Mouse (Mus musculus) urinary bladder, postnatal 36 days (tissue): ENCODE results near the gene Trabd.

Experiments
- DNase-seq, 2 experiments: peaks; one replicate each; pipeline ENCODE4 v3.0.0; 2022; ENCODE audit warnings: low spot score in 2 of 2, mixed read lengths in 1 of 2

The Trabd gene

GRCm38 (mm10) chr15:89125351-89125750, 50.4 kb downstream of the Trabd start:
- no peak for DNase-seq

- DNase-seq, result no peak
These were observed 51.7 kb downstream of the Trabd start for GRCm38 (mm10) chr15:89126622-89127021.

- DNase-seq, result no peak
These were observed 52.5 kb downstream of the Trabd start for GRCm38 (mm10) chr15:89127364-89127940.

GRCm38 (mm10) chr15:89128382-89129350, 53.7 kb downstream of the Trabd start, which contains the start of gene Hdac10:
Gene Hdac10 (minus strand): TSS chr15:89128700.
- peak; percentile 84 to 85 for DNase-seq

- DNase-seq, result no peak
These were observed 55.3 kb downstream of the Trabd start for GRCm38 (mm10) chr15:89130245-89130644.

GRCm38 (mm10) chr15:89131316-89131715, 56.4 kb downstream of the Trabd start:
- DNase-seq, result no peak
